Comparison of ENCODE assay signal across 20 mouse cellular contexts in the genomic region with DNA sequence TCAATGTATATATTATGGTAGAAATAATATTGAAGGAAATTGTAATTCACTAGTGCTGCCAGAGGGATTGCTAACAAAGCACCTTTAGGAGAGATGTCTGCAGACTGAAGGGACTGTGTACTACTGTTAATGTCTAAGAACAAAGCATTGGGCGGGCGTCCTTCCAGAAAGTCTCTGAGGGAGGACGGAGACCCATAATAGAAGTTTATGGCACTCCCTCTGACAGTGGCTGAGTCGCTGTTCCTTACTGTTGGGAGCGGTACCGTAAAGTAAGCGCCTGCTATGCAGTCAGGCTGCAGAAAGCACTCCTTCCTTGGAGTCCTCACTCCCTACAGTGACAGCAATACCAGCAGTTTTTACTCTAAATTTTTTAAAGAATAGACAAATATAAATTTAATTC. TPM values are rescaled to one million over a fixed set of nuclear protein-coding genes. Genes with fewer than 3 reads are reported as not detected.
A peak's percentile ranks its signal among the peaks of the same experiment; 100 is the strongest.
DNase-seq lines count a peak whose midpoint lies in the region; ATAC-seq and TF ChIP-seq lines count a peak whose summit lies in the region.
"Had no signal": no experiment of that assay in that cellular context is flagged by ENCODE, and none has a peak within 500 bp of the region (broad histone marks: within the 10 kb centered on the region; RNA-seq: fewer than 3 reads in every experiment).

No protein-coding gene starts in this region.

- no peak overlapping the region for H3K4me2 ChIP-seq in forebrain, embryonic 16.5 days (ENCODE audit: low read length)
- H3K4me2 ChIP-seq in kidney, embryonic 15.5 days: no peak overlapping the region
- H3K4me2 ChIP-seq: embryonic facial prominence, embryonic 12.5 days; heart, embryonic 11.5 days; limb, embryonic 12.5 days; liver, embryonic 11.5 days; midbrain, embryonic 12.5 days had no signal

- H3K4me3 ChIP-seq in forebrain, embryonic 16.5 days (replicated peaks; ENCODE audit: low read length): no peak overlapping the region
- H3K4me3 ChIP-seq in forebrain, embryonic 10.5 days: no peak overlapping the region
- H3K4me3 ChIP-seq in kidney, embryonic 15.5 days (replicated peaks): no peak overlapping the region
- H3K4me3 ChIP-seq: embryonic facial prominence, embryonic 12.5 days; limb, embryonic 12.5 days; midbrain, embryonic 12.5 days; myocyte had no signal

- no peak overlapping the region for H3K27ac ChIP-seq in forebrain, embryonic 16.5 days (ENCODE audit: low read length)
- H3K27ac ChIP-seq in forebrain, embryonic 10.5 days: no peak overlapping the region
- H3K27ac ChIP-seq in kidney, embryonic 15.5 days: no peak overlapping the region
- H3K27ac ChIP-seq: embryonic facial prominence, embryonic 12.5 days; limb, embryonic 12.5 days; midbrain, embryonic 12.5 days had no signal

- TF ChIP-seq POLR2A in brain, embryonic 14.5 days (IDR thresholded peaks at IDR 0.05; ENCODE audit: borderline replicate concordance, extremely low read depth, insufficient read depth, insufficient read length, poor library complexity, severe bottlenecking): no peak

- no peaks in the 10 kb centered on the region for H3K4me1 ChIP-seq in forebrain, embryonic 16.5 days (replicated peaks; ENCODE audit: control insufficient read depth, insufficient read depth, low read length)
- no peaks in the 10 kb centered on the region for H3K4me1 ChIP-seq in forebrain, embryonic 10.5 days
- no peaks in the 10 kb centered on the region for H3K4me1 ChIP-seq in kidney, embryonic 15.5 days
- H3K4me1 ChIP-seq: midbrain, embryonic 12.5 days had no signal

- no peak overlapping the region for H3K9ac ChIP-seq in forebrain, embryonic 16.5 days (replicated peaks; ENCODE audit: low read depth, low read length)
- H3K9ac ChIP-seq in kidney, embryonic 15.5 days: no peak overlapping the region
- H3K9ac ChIP-seq: embryonic facial prominence, embryonic 12.5 days; limb, embryonic 12.5 days; midbrain, embryonic 12.5 days had no signal

- no peak for DNase-seq in forebrain, embryonic 10.5 days (ENCODE audit: extremely low spot score, low spot score)
- peak; percentile 28 to 29 for DNase-seq in kidney, postnatal 4 days
- peak; percentile 50 for DNase-seq in R1 (ENCODE audit: low read depth, low spot score)
- peak; percentile 65 for DNase-seq in brain, embryonic 14.5 days (ENCODE audit: low read depth)
- no peak for DNase-seq in layer of hippocampus, adult 8-10 months (ENCODE audit: low spot score in 2 of 2)
- DNase-seq: adrenal gland, adult 2 months; cerebellum, adult 18-20 months; cerebellum, postnatal 25 days; kidney, adult 2 months; kidney, postnatal 10 days; lung, adult 18-20 months; thymus, adult 18-20 months had no signal

- 56% methylated on average over 7 of the region's 7 CpGs for WGBS in forebrain, embryonic 16.5 days
- 95% methylated on average over 7 of the region's 7 CpGs for WGBS in forebrain, embryonic 10.5 days
- 60% methylated on average over 7 of the region's 7 CpGs for WGBS in kidney, embryonic 15.5 days

- H3K36me3 ChIP-seq in forebrain, embryonic 16.5 days (ENCODE audit: control insufficient read depth, insufficient read depth): peaks cover 7% of the 10 kb centered on the region
- peaks cover 81% of the 10 kb centered on the region for H3K36me3 ChIP-seq in forebrain, embryonic 10.5 days (replicated peaks)
- peaks cover 74% of the 10 kb centered on the region for H3K36me3 ChIP-seq in kidney, embryonic 15.5 days

- H3K9me3 ChIP-seq in forebrain, embryonic 16.5 days (ENCODE audit: control insufficient read depth, low read length): no peaks in the 10 kb centered on the region
- H3K9me3 ChIP-seq in forebrain, embryonic 10.5 days: no peaks in the 10 kb centered on the region
- H3K9me3 ChIP-seq in kidney, embryonic 15.5 days (replicated peaks): no peaks in the 10 kb centered on the region
- H3K9me3 ChIP-seq: embryonic facial prominence, embryonic 12.5 days; limb, embryonic 12.5 days; midbrain, embryonic 12.5 days had no signal

- TF ChIP-seq CTCF in brain, embryonic 14.5 days (IDR thresholded peaks at IDR 0.05; ENCODE audit: borderline replicate concordance, extremely low read depth, insufficient read depth, insufficient read length): no peak

- ATAC-seq in forebrain, embryonic 16.5 days: 0 out of 2 replicates have a peak, but pooled peaks have one; percentile 15
- ATAC-seq in kidney, embryonic 15.5 days (replicated peaks; ENCODE audit: low FRiP score): no peak

- H3K27me3 ChIP-seq in forebrain, embryonic 16.5 days (replicated peaks; ENCODE audit: control insufficient read depth, insufficient read depth, low read length): no peaks in the 10 kb centered on the region
- H3K27me3 ChIP-seq in forebrain, embryonic 10.5 days (ENCODE audit: poor library complexity, severe bottlenecking): no peaks in the 10 kb centered on the region
- no peaks in the 10 kb centered on the region for H3K27me3 ChIP-seq in kidney, embryonic 15.5 days
- H3K27me3 ChIP-seq: embryonic facial prominence, embryonic 12.5 days; limb, embryonic 12.5 days; midbrain, embryonic 12.5 days had no signal

RNA-seq across cellular contexts. Expression of a gene that starts 29.5 kb away (rescaled TPM):
- polyA plus RNA-seq in forebrain, embryonic 16.5 days (2015; fragmentation: Nextera tagmentation; extraction: Ambion mirVana): 6.5 TPM in 2 replicates
- 9.6 and 11.5 TPM in 2 replicates for polyA plus RNA-seq in forebrain, embryonic 10.5 days (2016; fragmentation: Nextera tagmentation; extraction: Ambion mirVana)
- 11.4 and 11.7 TPM in 2 replicates for polyA plus RNA-seq in kidney, embryonic 15.5 days (2015; fragmentation: Nextera tagmentation; extraction: Ambion mirVana)
- polyA plus RNA-seq in brain, embryonic 14.5 days (2012; rRNA removed): 30.0 and 36.8 TPM in 2 replicates
- total RNA-seq in layer of hippocampus, adult 8-10 months (2022): 10 to 100 TPM; 55.9 to 69.3 (median 63.7) TPM

Comparison
In these comparisons a context has a peak if more than half of its experiments do, and no peak if none do; other contexts are left out.
1. DNase-seq: peak in kidney, postnatal 4 days (2 of 2), R1 (single experiment) and brain, embryonic 14.5 days (single experiment); none in forebrain, embryonic 10.5 days (single experiment) and layer of hippocampus, adult 8-10 months (0 of 2).